Mouse (Mus musculus): ENCODE measurements at regions not wholly inside any gene's neighbourhood (a gene's known extent, or its start where the extent isn't known, plus 50 kb on each side); places are given as distances from the start of the nearest gene placed in this dataset.

- H3K9me3 ChIP-seq: no peaks in the 10 kb centered on the region
- 0 out of 2 replicates have a peak, but pooled peaks cover 3% of the 10 kb centered on the region for H3K4me1 ChIP-seq
- H3K27me3 ChIP-seq (ENCODE audit: insufficient read depth, poor library complexity, severe bottlenecking): peaks cover 9% of the 10 kb centered on the region; the same call in 1 of the 2 replicates
- no peak overlapping the region for H3K4me3 ChIP-seq
- no peak for DNase-seq (ENCODE audit: low spot score)
- no peak overlapping the region for H3K27ac ChIP-seq
- 63% methylated on average over 4 of the region's 4 CpGs for WGBS
- no peaks in the 10 kb centered on the region for H3K36me3 ChIP-seq
Observed at GRCm38 (mm10) chr2:92854331-92854730, 60.6 kb upstream of the Syt13 start.

- Histone ChIP-seq H3K9me3 (no peaks in the 10 kb centered on the region), H3K27ac (no peak overlapping the region), H3K27me3 (ENCODE audit: insufficient read depth, poor library complexity, severe bottlenecking) (peaks cover 9% of the 10 kb centered on the region; the same call in 1 of the 2 replicates), H3K36me3 (no peaks in the 10 kb centered on the region), H3K4me3 (no peak overlapping the region), H3K4me1 (no peaks in the 10 kb centered on the region)
- DNase-seq (ENCODE audit: low spot score): no peak
- 66% methylated on average over 12 of the region's 12 CpGs for WGBS
Observed at GRCm38 (mm10) chr2:92856047-92856446, 58.9 kb upstream of the Syt13 start.

DNA sequence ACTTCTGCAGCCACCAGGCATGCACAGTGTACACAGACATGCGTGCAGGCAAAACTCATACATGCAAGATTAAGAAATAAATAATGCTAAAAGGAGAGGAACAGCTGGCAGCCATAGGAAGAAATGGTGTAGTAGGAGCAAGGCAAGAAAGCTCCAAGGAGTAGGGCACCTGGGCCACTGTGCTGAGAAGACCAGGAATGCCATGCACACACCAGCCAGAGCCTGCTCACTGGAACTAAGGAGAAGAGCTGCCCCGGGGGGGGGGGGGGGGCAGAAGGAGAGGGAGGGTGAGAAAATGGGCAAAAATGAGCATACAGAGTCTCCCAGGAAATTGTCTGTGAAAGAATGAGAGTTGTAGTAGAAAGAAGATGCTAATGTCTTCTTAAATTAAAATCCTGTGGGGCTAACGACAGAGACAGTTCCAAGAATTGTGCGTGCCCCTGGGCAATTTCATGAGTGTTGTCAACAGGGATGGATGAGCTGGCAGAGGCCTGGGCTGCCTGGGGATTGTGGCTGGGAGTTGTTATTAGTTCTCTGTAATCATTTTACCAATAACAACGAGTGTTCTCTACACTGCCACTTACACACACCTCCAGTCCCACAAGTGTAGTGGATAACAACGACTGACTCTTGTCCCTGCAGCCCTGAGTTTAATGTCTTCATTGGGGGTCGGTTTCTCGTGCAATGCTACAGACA is 54.2 kb upstream of the Syt13 start:
- WGBS: 74% methylated on average over 8 of the region's 8 CpGs

More for the DNA sequence above, 54.2 kb upstream of the Syt13 start:
- H3K9me3 ChIP-seq: no peaks in the 10 kb centered on the region
- H3K27ac ChIP-seq: no peak overlapping the region
- no peak overlapping the region for H3K4me3 ChIP-seq
- H3K36me3 ChIP-seq: no peaks in the 10 kb centered on the region
- no peak for DNase-seq (ENCODE audit: low spot score)
- no peaks in the 10 kb centered on the region for H3K4me1 ChIP-seq
- H3K27me3 ChIP-seq (ENCODE audit: insufficient read depth, poor library complexity, severe bottlenecking): no peaks in the 10 kb centered on the region
